Mouse (Mus musculus): ENCODE measurements at regions not wholly inside any gene's neighbourhood (a gene's known extent, or its start where the extent isn't known, plus 50 kb on each side); places are given as distances from the start of the nearest gene placed in this dataset.

- Histone ChIP-seq H3K9me3 (replicated peaks) (peaks cover 48% of the 10 kb centered on the region), H3K36me3 (replicated peaks) (no peaks in the 10 kb centered on the region), H3K4me3 (ENCODE audit: low read depth, low read length) (no peak overlapping the region), H3K27me3 (ENCODE audit: insufficient read depth, low read length) (no peaks in the 10 kb centered on the region), H3K4me1 (ENCODE audit: insufficient read depth, low read depth, low read length) (no peaks in the 10 kb centered on the region)
- DNase-seq (ENCODE audit: low spot score), result no peak
- ATAC-seq (ENCODE audit: extremely low read depth, insufficient number of reproducible peaks, low FRiP score, poor library complexity, severe bottlenecking), result no peak
- no peak for TF ChIP-seq POLR2AphosphoS5 (IDR thresholded peaks at IDR 0.05; ENCODE audit: insufficient replicate concordance, low read depth, low read length)
- no peak for TF ChIP-seq CTCF (IDR thresholded peaks at IDR 0.05; ENCODE audit: low read depth, low read length)
- no peak for TF ChIP-seq GATA1 (IDR thresholded peaks at IDR 0.05; ENCODE audit: borderline replicate concordance, low read length)
- no peak for TF ChIP-seq TAL1 (conservative IDR thresholded peaks at IDR 0.05; ENCODE audit: low read depth, low read length)
- no peak for TF ChIP-seq GATA2 (IDR thresholded peaks at IDR 0.05; ENCODE audit: borderline replicate concordance, low read depth, low read length)
Observed at GRCm38 (mm10) chr5:125985356-125985755, 453.8 kb downstream of the Tmem132b start.

DNA sequence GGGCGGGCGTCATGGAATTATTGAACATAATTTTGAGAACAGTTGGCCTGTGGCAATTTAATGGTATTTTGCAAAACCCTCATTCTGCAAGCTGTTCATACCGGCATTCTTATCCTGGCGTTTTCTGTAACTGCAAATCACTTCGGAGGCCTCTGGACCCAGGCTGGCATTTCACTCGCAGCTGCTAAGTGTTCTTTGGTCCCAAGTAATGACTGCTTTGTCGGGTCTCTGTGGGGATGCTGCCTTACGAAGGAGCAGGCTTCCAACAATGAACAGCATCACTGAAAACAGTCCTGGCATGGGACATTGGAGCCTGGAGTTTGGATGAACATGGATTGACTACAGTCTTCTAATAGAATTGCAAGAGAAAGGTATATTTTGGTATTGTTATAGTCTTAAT is 465.6 kb downstream of the Tmem132b start:
- Histone ChIP-seq H3K4me1 (ENCODE audit: insufficient read depth, low read depth, low read length) (no peaks in the 10 kb centered on the region), H3K9me3 (replicated peaks) (peaks cover 51% of the 10 kb centered on the region), H3K27me3 (ENCODE audit: insufficient read depth, low read length) (no peaks in the 10 kb centered on the region), H3K36me3 (replicated peaks) (no peaks in the 10 kb centered on the region), H3K4me3 (ENCODE audit: low read depth, low read length) (no peak overlapping the region)
- ATAC-seq (ENCODE audit: extremely low read depth, insufficient number of reproducible peaks, low FRiP score, poor library complexity, severe bottlenecking), result no peak
- DNase-seq (ENCODE audit: low spot score), result no peak
- TF ChIP-seq POLR2AphosphoS5 (IDR thresholded peaks at IDR 0.05; ENCODE audit: insufficient replicate concordance, low read depth, low read length) (no peak), GATA1 (IDR thresholded peaks at IDR 0.05; ENCODE audit: borderline replicate concordance, low read length) (no peak), TAL1 (conservative IDR thresholded peaks at IDR 0.05; ENCODE audit: low read depth, low read length) (no peak), GATA2 (IDR thresholded peaks at IDR 0.05; ENCODE audit: borderline replicate concordance, low read depth, low read length) (no peak)

DNA sequence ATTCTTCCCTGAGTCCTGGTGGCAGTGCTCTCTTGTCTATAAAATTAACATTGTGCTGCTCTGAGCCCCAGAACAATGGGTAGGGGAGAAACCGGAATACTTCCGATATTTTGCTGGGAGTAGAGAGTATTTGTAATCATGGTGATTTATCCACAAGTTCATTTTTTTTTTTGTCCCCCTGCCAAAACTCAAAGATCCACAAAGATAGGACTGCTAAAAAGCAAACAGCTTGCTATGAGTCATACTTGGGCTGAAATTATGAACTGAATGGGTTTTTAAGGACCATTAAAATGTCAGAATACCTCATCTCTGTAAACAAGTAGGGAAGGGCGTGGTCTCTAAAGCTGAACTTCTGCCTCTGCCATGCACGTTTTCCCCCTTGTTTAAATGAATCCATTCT is 476.3 kb downstream of the Tmem132b start:
- H3K4me1 ChIP-seq (ENCODE audit: insufficient read depth, low read depth, low read length), result no peaks in the 10 kb centered on the region
- no peaks in the 10 kb centered on the region for H3K27me3 ChIP-seq (ENCODE audit: insufficient read depth, low read length)
- no peak overlapping the region for H3K4me3 ChIP-seq (ENCODE audit: low read depth, low read length)
- ATAC-seq (ENCODE audit: extremely low read depth, insufficient number of reproducible peaks, low FRiP score, poor library complexity, severe bottlenecking) (no peak), DNase-seq (ENCODE audit: low spot score) (no peak)
- H3K36me3 ChIP-seq (replicated peaks), result no peaks in the 10 kb centered on the region
- H3K9me3 ChIP-seq (replicated peaks), result peaks cover 56% of the 10 kb centered on the region
- TF ChIP-seq GATA2 (IDR thresholded peaks at IDR 0.05; ENCODE audit: borderline replicate concordance, low read depth, low read length) (no peak), CTCF (IDR thresholded peaks at IDR 0.05; ENCODE audit: low read depth, low read length) (no peak), TAL1 (conservative IDR thresholded peaks at IDR 0.05; ENCODE audit: low read depth, low read length) (no peak), GATA1 (IDR thresholded peaks at IDR 0.05; ENCODE audit: borderline replicate concordance, low read length) (no peak), POLR2AphosphoS5 (IDR thresholded peaks at IDR 0.05; ENCODE audit: insufficient replicate concordance, low read depth, low read length) (no peak)

DNA sequence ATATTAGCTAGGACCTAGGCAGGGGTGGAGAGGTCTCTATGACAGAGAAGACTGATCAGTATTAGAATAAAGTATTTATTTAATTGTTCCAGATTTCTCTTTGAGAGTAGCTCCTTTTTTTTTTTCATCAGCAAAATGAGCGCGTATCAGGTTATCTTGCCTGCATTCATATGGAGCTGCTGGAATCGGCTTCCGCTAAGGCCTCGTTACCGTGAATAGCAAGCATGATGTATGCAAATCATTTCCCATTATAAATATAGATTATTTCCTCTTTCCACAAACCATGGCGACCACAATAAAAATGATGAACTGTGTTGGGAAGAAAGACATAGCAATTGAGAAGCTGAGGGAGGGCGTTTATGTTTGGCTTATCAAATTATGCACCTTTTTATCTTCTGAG is 476.7 kb downstream of the Tmem132b start:
- Histone ChIP-seq H3K4me1 (ENCODE audit: insufficient read depth, low read depth, low read length) (no peaks in the 10 kb centered on the region), H3K9me3 (replicated peaks) (peaks cover 55% of the 10 kb centered on the region), H3K4me3 (ENCODE audit: low read depth, low read length) (no peak overlapping the region), H3K27me3 (ENCODE audit: insufficient read depth, low read length) (no peaks in the 10 kb centered on the region), H3K36me3 (replicated peaks) (no peaks in the 10 kb centered on the region)
- ATAC-seq (ENCODE audit: extremely low read depth, insufficient number of reproducible peaks, low FRiP score, poor library complexity, severe bottlenecking) (no peak), DNase-seq (ENCODE audit: low spot score) (no peak)
- TF ChIP-seq TAL1 (conservative IDR thresholded peaks at IDR 0.05; ENCODE audit: low read depth, low read length) (no peak), GATA1 (IDR thresholded peaks at IDR 0.05; ENCODE audit: borderline replicate concordance, low read length) (no peak), GATA2 (IDR thresholded peaks at IDR 0.05; ENCODE audit: borderline replicate concordance, low read depth, low read length) (no peak), CTCF (IDR thresholded peaks at IDR 0.05; ENCODE audit: low read depth, low read length) (no peak)

- Histone ChIP-seq H3K4me1 (ENCODE audit: insufficient read depth, low read depth, low read length) (no peaks in the 10 kb centered on the region), H3K27me3 (ENCODE audit: insufficient read depth, low read length) (no peaks in the 10 kb centered on the region), H3K9me3 (replicated peaks) (peaks cover 50% of the 10 kb centered on the region), H3K36me3 (replicated peaks) (no peaks in the 10 kb centered on the region), H3K4me3 (ENCODE audit: low read depth, low read length) (no peak overlapping the region)
- DNase-seq (ENCODE audit: low spot score), result no peak
- ATAC-seq (ENCODE audit: extremely low read depth, insufficient number of reproducible peaks, low FRiP score, poor library complexity, severe bottlenecking), result no peak
- TF ChIP-seq GATA1 (IDR thresholded peaks at IDR 0.05; ENCODE audit: borderline replicate concordance, low read length) (no peak), POLR2AphosphoS5 (IDR thresholded peaks at IDR 0.05; ENCODE audit: insufficient replicate concordance, low read depth, low read length) (no peak), GATA2 (IDR thresholded peaks at IDR 0.05; ENCODE audit: borderline replicate concordance, low read depth, low read length) (no peak), CTCF (IDR thresholded peaks at IDR 0.05; ENCODE audit: low read depth, low read length) (no peak), TAL1 (conservative IDR thresholded peaks at IDR 0.05; ENCODE audit: low read depth, low read length) (no peak)
Observed at GRCm38 (mm10) chr5:126019781-126020180, 488.2 kb downstream of the Tmem132b start.

DNA sequence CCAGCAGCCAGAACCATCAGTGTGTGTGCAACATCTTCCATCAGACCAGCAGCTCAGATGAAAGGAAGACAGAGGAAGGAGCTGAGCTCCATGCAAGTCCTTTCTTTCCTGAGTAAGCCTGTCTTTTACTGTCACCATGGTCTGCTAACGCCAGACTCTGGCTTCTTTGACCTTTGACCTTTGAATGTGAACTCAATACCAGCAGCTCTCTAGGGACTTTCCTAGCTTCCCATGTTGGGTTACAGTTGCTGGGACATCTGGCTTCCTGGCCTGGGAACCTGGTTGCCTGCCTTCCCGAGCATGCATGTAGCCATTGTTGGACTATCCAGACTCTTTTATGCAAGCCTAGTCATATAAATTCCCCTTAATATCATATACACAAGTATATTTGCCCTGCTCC is 492.3 kb downstream of the Tmem132b start:
- H3K27me3 ChIP-seq (ENCODE audit: insufficient read depth, low read length), result no peaks in the 10 kb centered on the region
- no peaks in the 10 kb centered on the region for H3K36me3 ChIP-seq (replicated peaks)
- H3K4me1 ChIP-seq (ENCODE audit: insufficient read depth, low read depth, low read length), result no peaks in the 10 kb centered on the region
- ATAC-seq (ENCODE audit: extremely low read depth, insufficient number of reproducible peaks, low FRiP score, poor library complexity, severe bottlenecking) (no peak), DNase-seq (ENCODE audit: low spot score) (no peak)
- no peak overlapping the region for H3K4me3 ChIP-seq (ENCODE audit: low read depth, low read length)
- TF ChIP-seq TAL1 (conservative IDR thresholded peaks at IDR 0.05; ENCODE audit: low read depth, low read length) (no peak), GATA1 (IDR thresholded peaks at IDR 0.05; ENCODE audit: borderline replicate concordance, low read length) (no peak), POLR2AphosphoS5 (IDR thresholded peaks at IDR 0.05; ENCODE audit: insufficient replicate concordance, low read depth, low read length) (no peak), GATA2 (IDR thresholded peaks at IDR 0.05; ENCODE audit: borderline replicate concordance, low read depth, low read length) (no peak), CTCF (IDR thresholded peaks at IDR 0.05; ENCODE audit: low read depth, low read length) (no peak)
- H3K9me3 ChIP-seq (replicated peaks), result peaks cover 74% of the 10 kb centered on the region

- H3K36me3 ChIP-seq (replicated peaks), result no peaks in the 10 kb centered on the region
- H3K27me3 ChIP-seq (ENCODE audit: insufficient read depth, low read length), result no peaks in the 10 kb centered on the region
- no peaks in the 10 kb centered on the region for H3K4me1 ChIP-seq (ENCODE audit: insufficient read depth, low read depth, low read length)
- DNase-seq (ENCODE audit: low spot score) (no peak), ATAC-seq (ENCODE audit: extremely low read depth, insufficient number of reproducible peaks, low FRiP score, poor library complexity, severe bottlenecking) (no peak)
- peaks cover 36% of the 10 kb centered on the region for H3K9me3 ChIP-seq (replicated peaks)
- H3K4me3 ChIP-seq (ENCODE audit: low read depth, low read length), result no peak overlapping the region
- TF ChIP-seq POLR2AphosphoS5 (IDR thresholded peaks at IDR 0.05; ENCODE audit: insufficient replicate concordance, low read depth, low read length), result no peak
- no peak for TF ChIP-seq CTCF (IDR thresholded peaks at IDR 0.05; ENCODE audit: low read depth, low read length)
- TF ChIP-seq GATA2 (IDR thresholded peaks at IDR 0.05; ENCODE audit: borderline replicate concordance, low read depth, low read length), result no peak
- TF ChIP-seq GATA1 (IDR thresholded peaks at IDR 0.05; ENCODE audit: borderline replicate concordance, low read length), result no peak
- no peak for TF ChIP-seq TAL1 (conservative IDR thresholded peaks at IDR 0.05; ENCODE audit: low read depth, low read length)
Observed at GRCm38 (mm10) chr5:126034846-126035245, 503.3 kb downstream of the Tmem132b start.
